Mouse (Mus musculus) CH12.LX (cell line): ENCODE measurements at regions not wholly inside any gene's neighbourhood (a gene's known extent, or its start where the extent isn't known, plus 50 kb on each side); places are given as distances from the start of the nearest gene placed in this dataset.

Experiments
- DNase-seq: peaks from one replicate; pipeline ENCODE4 v3.0.0-alpha.2; 2013; ENCODE audit errors: extremely low read depth
- H3K27ac ChIP-seq: 2 replicates; pipeline ENCODE4 v1.5.1; 2012; ENCODE audit warnings: low read depth, mild to moderate bottlenecking, control low read depth, moderate library complexity; ENCODE audit not compliant: insufficient read depth
- H3K27me3 ChIP-seq: replicated peaks from 2 replicates; pipeline ENCODE3; 2012; ENCODE audit warnings: inconsistent platforms
- H3K36me3 ChIP-seq, 2 experiments: replicated peaks in 1 of 2; 2 replicates each; pipeline versions ENCODE3 to v1.6.1; 2012; ENCODE audit warnings: inconsistent platforms in 1 of 2, low read length in 1 of 2, mild to moderate bottlenecking in 1 of 2, mixed read lengths in 1 of 2, moderate library complexity in 1 of 2; ENCODE audit not compliant: control insufficient read depth in 1 of 2, insufficient read depth in 1 of 2
- H3K4me1 ChIP-seq, 2 experiments: 2 replicates each; pipeline ENCODE4 v1.6.1; 2012; ENCODE audit warnings: inconsistent platforms in 1 of 2, moderate library complexity in 1 of 2; ENCODE audit not compliant: insufficient read depth in 2 of 2, control insufficient read depth in 1 of 2
- H3K4me2 ChIP-seq: 2 replicates; pipeline ENCODE4 v1.6.1; 2012; ENCODE audit warnings: low read depth, mild to moderate bottlenecking, control low read depth; ENCODE audit not compliant: poor library complexity, insufficient read depth, severe bottlenecking
- H3K4me3 ChIP-seq, 3 experiments: fragments of 150-350 bp in 1 of 3; sonication (generic) in 1 of 3; replicated peaks in 1 of 3; 2 replicates each; pipeline versions ENCODE3 to v1.5.1; 2011 to 2012; ENCODE audit warnings: low read depth in 2 of 3, low read length in 2 of 3, mild to moderate bottlenecking in 2 of 3, moderate library complexity in 2 of 3, control low read depth in 1 of 3, improper control_type of control experiment in 1 of 3, inconsistent platforms in 1 of 3, mixed read lengths in 1 of 3; ENCODE audit not compliant: poor library complexity in 1 of 3
- H3K79me2 ChIP-seq: replicated peaks from 2 replicates; pipeline ENCODE4 v1.6.1; 2012; ENCODE audit warnings: mild to moderate bottlenecking, moderate library complexity; ENCODE audit not compliant: control insufficient read depth, poor library complexity, insufficient read depth, severe bottlenecking; ENCODE audit errors: extremely low read depth
- H3K9ac ChIP-seq: 2 replicates; pipeline ENCODE4 v1.6.1; 2012; ENCODE audit warnings: low read depth, mild to moderate bottlenecking, control low read depth, moderate library complexity; ENCODE audit not compliant: insufficient read depth
- H3K9me3 ChIP-seq: replicated peaks from 2 replicates; pipeline ENCODE3; 2012; ENCODE audit warnings: low read length, inconsistent platforms, mixed read lengths
- BHLHE40 ChIP-seq: IDR thresholded peaks from 2 replicates; pipeline ENCODE4 v1.6.1; 2011; ENCODE audit warnings: mild to moderate bottlenecking, low read depth, low read length, improper control_type of control experiment
- CHD2 ChIP-seq: IDR thresholded peaks from 2 replicates; pipeline ENCODE4 v1.6.1; 2011; ENCODE audit warnings: low read length, improper control_type of control experiment
- CTCF ChIP-seq, 2 experiments: IDR thresholded peaks in 1 of 2; conservative IDR thresholded peaks in 1 of 2; 2 replicates each; pipeline ENCODE4 v1.5.1; 2011 to 2012; ENCODE audit warnings: low read depth in 2 of 2, low read length in 2 of 2, improper control_type of control experiment in 1 of 2, inconsistent platforms in 1 of 2, mild to moderate bottlenecking in 1 of 2, moderate library complexity in 1 of 2
- HCFC1 ChIP-seq: IDR thresholded peaks from 2 replicates; pipeline ENCODE4 v1.6.1; 2012; ENCODE audit warnings: low read depth, mild to moderate bottlenecking, inconsistent platforms, low read length, improper control_type of control experiment
- JUN ChIP-seq: IDR thresholded peaks from 2 replicates; pipeline ENCODE4 v1.6.1; 2011; ENCODE audit warnings: low read depth, mild to moderate bottlenecking, low read length, improper control_type of control experiment, moderate library complexity; ENCODE audit not compliant: insufficient read depth
- JUND ChIP-seq: conservative IDR thresholded peaks from 2 replicates; pipeline ENCODE4 v1.6.1; 2011; ENCODE audit warnings: low read depth, low read length, improper control_type of control experiment
- KAT2A ChIP-seq: IDR thresholded peaks from 2 replicates; pipeline ENCODE4 v1.6.1; 2012; ENCODE audit warnings: low read length, improper control_type of control experiment, inconsistent platforms; ENCODE audit not compliant: insufficient replicate concordance
- MAFK ChIP-seq: IDR thresholded peaks from 2 replicates; pipeline ENCODE4 v1.6.1; 2011; ENCODE audit warnings: low read length, improper control_type of control experiment; ENCODE audit not compliant: insufficient replicate concordance
- MAX ChIP-seq: IDR thresholded peaks from 2 replicates; pipeline ENCODE4 v1.6.1; 2011; ENCODE audit warnings: low read length, improper control_type of control experiment
- MAZ ChIP-seq: IDR thresholded peaks from 2 replicates; pipeline ENCODE4 v1.6.1; 2012; ENCODE audit warnings: low read depth, mild to moderate bottlenecking, inconsistent platforms, low read length, improper control_type of control experiment, moderate library complexity
- MXI1 ChIP-seq: IDR thresholded peaks from 2 replicates; pipeline ENCODE4 v1.6.1; 2011; ENCODE audit warnings: mild to moderate bottlenecking, low read depth, low read length, improper control_type of control experiment
- MYC ChIP-seq: IDR thresholded peaks from 2 replicates; pipeline ENCODE4 v1.6.1; 2011; ENCODE audit warnings: low read depth, mild to moderate bottlenecking, improper control_type of control experiment, low read length
- NRF1 ChIP-seq: IDR thresholded peaks from 2 replicates; pipeline ENCODE4 v1.6.1; 2014; ENCODE audit warnings: low read depth, mild to moderate bottlenecking, inconsistent platforms, low read length, improper control_type of control experiment, moderate library complexity
- POLR2A ChIP-seq: IDR thresholded peaks from 2 replicates; pipeline ENCODE4 v1.6.1; 2011; ENCODE audit warnings: low read depth, mild to moderate bottlenecking, improper control_type of control experiment, low read length
- POLR2AphosphoS2 ChIP-seq: IDR thresholded peaks from 2 replicates; pipeline ENCODE4 v1.6.1; 2011; ENCODE audit warnings: low read depth, low read length, improper control_type of control experiment
- RCOR1 ChIP-seq: conservative IDR thresholded peaks from 2 replicates; pipeline ENCODE4 v1.6.1; 2012; ENCODE audit warnings: low read depth, mild to moderate bottlenecking, inconsistent platforms, low read length, improper control_type of control experiment
- SIN3A ChIP-seq: IDR thresholded peaks from 2 replicates; pipeline ENCODE4 v1.6.1; 2012; ENCODE audit warnings: low read length, improper control_type of control experiment, inconsistent platforms
- SMC3 ChIP-seq: IDR thresholded peaks from 2 replicates; pipeline ENCODE4 v1.6.1; 2011; ENCODE audit warnings: low read depth, low read length, improper control_type of control experiment
- TBP ChIP-seq: conservative IDR thresholded peaks from 2 replicates; pipeline ENCODE4 v1.6.1; 2011; ENCODE audit warnings: low read depth, low read length, improper control_type of control experiment
- TCF12 ChIP-seq: IDR thresholded peaks from 2 replicates; pipeline ENCODE4 v1.6.1; 2014; ENCODE audit warnings: low read depth, mild to moderate bottlenecking, inconsistent platforms, low read length, improper control_type of control experiment
- ZNF384 ChIP-seq: IDR thresholded peaks from 2 replicates; pipeline ENCODE4 v1.6.1; 2012; ENCODE audit warnings: low read depth, low read length, improper control_type of control experiment, inconsistent platforms
- dilution Hi-C: fragments of 300-500 bp; cut with MboI; formaldehyde crosslinking; loops from 2 replicates; pipeline ENCODE4 v1.14.3; 2020; ENCODE audit warnings: low sequenced_read_pairs; ENCODE audit not compliant: extremely low pct_unique_long_range_greater_than_20kb, extremely low pct_ligation_motif_present
- in situ Hi-C: fragments of 300-500 bp; cut with MboI; formaldehyde crosslinking; loops from 3 replicates; pipeline ENCODE4 v1.14.3; 2019; ENCODE audit warnings: low sequenced_read_pairs, low pct_ligation_motif_present, low pct_unique_long_range_greater_than_20kb, mixed read lengths

DNA sequence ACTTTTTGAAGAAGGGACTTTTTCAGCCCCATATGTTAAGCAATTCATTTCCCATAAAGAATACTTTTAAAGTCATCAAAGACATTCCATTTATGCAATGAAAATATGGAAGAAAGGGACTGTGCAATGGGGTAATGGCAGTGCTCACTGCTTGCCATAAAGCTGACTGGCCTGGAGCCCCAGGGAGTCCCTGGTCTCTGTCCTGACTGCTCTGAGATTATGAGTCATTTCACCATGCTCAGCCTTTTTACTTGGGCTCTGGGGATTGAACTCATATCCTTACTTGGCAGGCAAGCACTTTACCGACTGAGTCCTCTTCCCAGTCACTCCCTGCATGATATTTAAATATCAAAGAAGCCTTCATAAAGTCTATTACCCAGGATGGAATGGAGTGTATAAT, 712.9 kb upstream of the Gcfc2 start:
- no peak overlapping the region for H3K27ac ChIP-seq
- dilution Hi-C loops, result no loop called here
- TF ChIP-seq BHLHE40 (no peak), MAX (no peak), NRF1 (no peak), MAFK (no peak), MXI1 (no peak), SIN3A (no peak)
- in situ Hi-C loops, result no loop called here
- H3K4me2 ChIP-seq, result no peak overlapping the region
- H3K36me3 ChIP-seq, result no peaks in the 10 kb centered on the region
- no peak for DNase-seq
- no peaks in the 10 kb centered on the region for H3K27me3 ChIP-seq
- no peaks in the 10 kb centered on the region for H3K79me2 ChIP-seq
- no peak overlapping the region for H3K9ac ChIP-seq
- no peak overlapping the region for H3K4me3 ChIP-seq
- H3K9me3 ChIP-seq, result peaks cover 13% of the 10 kb centered on the region
- no peaks in the 10 kb centered on the region for H3K4me1 ChIP-seq

DNA sequence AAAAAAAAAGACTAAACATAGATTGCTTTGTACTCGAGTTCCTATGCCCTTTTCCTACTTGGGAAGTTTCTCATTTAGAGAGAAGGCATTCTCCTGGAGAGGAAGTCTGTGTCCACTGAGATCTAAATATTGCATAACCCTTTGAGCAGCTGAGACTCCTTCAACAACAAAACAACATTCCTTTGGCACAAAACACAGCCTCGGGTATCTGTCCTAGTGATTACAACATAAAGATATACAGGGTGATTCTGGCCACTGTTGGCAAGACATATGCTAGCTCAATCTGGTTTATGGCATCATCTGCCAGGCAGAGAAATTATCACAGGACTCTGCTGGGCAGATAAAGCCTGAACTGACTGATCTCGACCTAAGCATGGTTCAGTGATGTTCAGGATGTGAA, 692.7 kb upstream of the Gcfc2 start:
- H3K27ac ChIP-seq, result no peak overlapping the region
- no peak overlapping the region for H3K9ac ChIP-seq
- H3K4me1 ChIP-seq, result no peaks in the 10 kb centered on the region
- H3K27me3 ChIP-seq, result no peaks in the 10 kb centered on the region
- dilution Hi-C loops (no loop called here), in situ Hi-C loops (no loop called here)
- H3K79me2 ChIP-seq, result no peaks in the 10 kb centered on the region
- H3K9me3 ChIP-seq, result peaks cover 45% of the 10 kb centered on the region
- no peak overlapping the region for H3K4me3 ChIP-seq
- H3K4me2 ChIP-seq, result no peak overlapping the region
- DNase-seq, result no peak
- no peaks in the 10 kb centered on the region for H3K36me3 ChIP-seq
- TF ChIP-seq ZNF384 (no peak), JUN (no peak), KAT2A (no peak), MYC (no peak), HCFC1 (no peak), TBP (no peak), CHD2 (no peak), MAFK (no peak), SMC3 (no peak), MAX (no peak), CTCF (conservative IDR thresholded peaks at IDR 0.05 in 1 of 2, IDR thresholded peaks at IDR 0.05 in 1 of 2; ENCODE audit: low read depth in 2 of 2, low read length in 2 of 2) (no peak), TCF12 (no peak)

DNA sequence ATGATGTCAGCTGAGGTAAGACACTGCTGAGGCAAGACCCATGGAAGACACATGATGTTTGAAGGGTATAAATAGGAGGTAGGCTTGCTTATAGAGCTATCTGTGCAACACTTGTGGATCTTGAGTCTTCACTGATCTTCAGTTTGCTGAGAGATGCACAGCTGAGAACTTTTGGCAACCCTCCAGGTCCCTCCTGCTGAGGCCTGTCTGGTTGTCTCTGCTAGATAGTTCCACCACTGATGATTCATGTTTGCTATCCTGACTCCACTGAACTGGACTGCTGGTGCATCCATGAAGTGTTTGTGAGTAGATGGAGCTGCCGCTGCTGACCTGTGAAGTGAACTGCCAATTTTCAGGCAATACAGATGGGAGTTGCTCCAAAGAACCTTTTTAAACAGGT, 663.6 kb upstream of the Gcfc2 start:
- dilution Hi-C loops, result no loop called here
- no peak for DNase-seq
- in situ Hi-C loops, result no loop called here
- Histone ChIP-seq H3K9ac (no peak overlapping the region), H3K9me3 (peaks cover 56% of the 10 kb centered on the region), H3K27ac (no peak overlapping the region), H3K36me3 (no peaks in the 10 kb centered on the region), H3K27me3 (no peaks in the 10 kb centered on the region), H3K4me3 (no peak overlapping the region), H3K4me2 (no peak overlapping the region), H3K79me2 (no peaks in the 10 kb centered on the region), H3K4me1 (no peaks in the 10 kb centered on the region)
- TF ChIP-seq JUND (no peak), TBP (no peak), SMC3 (no peak), RCOR1 (no peak), POLR2AphosphoS2 (no peak), ZNF384 (no peak), MAZ (no peak), SIN3A (no peak), POLR2A (no peak), MAFK (no peak), NRF1 (no peak), JUN (no peak)
